Mouse (Mus musculus) cerebellum, adult 9-11 months (tissue): ENCODE measurements around the gene Polr3h.
"Not testable (repeated sequence)": the region's sequence is repeated elsewhere in the genome, so short reads cannot be mapped to it uniquely, and the experiment has no call there.

ENCODE experiments used
- DNase-seq: peaks from one replicate; pipeline ENCODE4 v3.0.0; 2022

Gene Polr3h

DNA sequence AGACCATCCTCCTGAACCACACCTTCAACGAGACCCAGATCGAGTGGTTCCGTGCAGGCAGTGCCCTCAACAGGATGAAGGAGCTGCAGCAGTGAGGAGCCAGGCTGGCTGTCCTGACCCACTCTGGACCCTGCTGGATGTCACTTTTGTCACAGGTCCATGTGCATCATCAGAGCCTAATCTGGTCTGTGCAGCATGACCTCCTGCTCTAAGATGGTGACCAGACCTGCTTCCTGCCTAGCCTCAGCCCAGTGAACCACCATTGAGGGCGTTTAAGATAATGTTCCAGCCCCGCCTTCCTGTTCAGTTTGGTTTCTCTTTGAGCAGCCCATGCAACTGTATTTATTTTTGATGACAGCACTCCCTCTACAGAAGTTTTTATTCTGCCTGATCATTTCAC is 11.4 kb downstream of the Polr3h start:
- DNase-seq = no peak

DNA sequence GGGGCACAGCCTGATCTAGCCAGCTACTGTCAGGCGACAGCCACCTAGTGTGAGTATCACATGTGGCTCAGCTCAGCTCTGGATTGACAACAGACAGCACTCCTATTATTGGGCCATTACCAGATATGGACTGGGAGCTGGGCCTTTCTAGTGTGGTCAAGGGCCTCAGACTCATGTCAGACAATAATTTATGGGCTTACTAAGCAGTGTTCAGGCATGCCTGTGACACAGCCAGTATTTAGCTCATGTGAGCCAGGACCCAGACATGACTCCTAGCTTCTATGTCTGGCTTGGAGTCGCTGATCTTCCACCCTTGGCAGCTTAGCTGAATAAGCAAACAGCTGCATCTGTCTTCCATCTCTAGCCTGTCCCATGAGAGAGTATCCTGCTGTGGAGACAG is 13.5 kb downstream of the Polr3h start:
- DNase-seq = no peak

DNA sequence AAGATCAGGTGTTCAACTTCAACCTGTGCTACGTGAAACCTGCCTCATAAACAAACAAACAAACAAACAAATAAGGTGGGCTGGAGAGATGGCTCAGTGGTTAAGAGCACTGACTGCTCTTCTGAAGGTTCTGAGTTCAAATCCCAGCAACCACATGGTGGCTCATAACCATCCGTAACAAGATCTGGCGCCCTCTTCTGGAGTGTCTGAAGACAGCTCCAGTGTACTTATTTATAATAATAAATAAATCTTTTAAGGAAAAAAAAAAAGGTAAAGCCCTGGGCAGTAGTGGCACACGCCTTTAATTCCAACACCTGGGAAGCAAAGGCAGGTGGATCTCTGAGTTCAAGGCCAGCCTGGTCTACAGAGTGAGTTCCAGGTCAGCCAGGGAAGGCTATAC is 17.3 kb downstream of the Polr3h start:
- not testable (repeated sequence) for DNase-seq

DNA sequence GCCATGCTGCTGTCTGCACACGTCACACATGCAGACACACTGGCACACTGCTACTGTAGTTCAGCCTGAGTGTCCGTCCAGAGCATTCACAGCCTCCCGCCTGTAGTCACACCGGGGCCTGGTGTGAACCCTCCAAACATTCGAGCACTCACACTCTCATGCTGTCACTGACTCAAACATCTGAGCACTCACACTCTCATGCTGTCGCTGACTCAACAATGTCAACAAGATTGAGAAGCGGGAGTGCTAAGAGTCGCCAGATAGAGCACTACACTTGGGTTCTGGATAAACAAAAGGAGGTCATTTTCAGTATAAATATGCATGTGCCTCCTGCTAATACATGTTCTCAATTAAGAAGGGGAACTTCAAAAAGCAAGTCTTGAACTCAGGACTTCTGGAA is 18.1 kb downstream of the Polr3h start:
- no peak for DNase-seq

DNA sequence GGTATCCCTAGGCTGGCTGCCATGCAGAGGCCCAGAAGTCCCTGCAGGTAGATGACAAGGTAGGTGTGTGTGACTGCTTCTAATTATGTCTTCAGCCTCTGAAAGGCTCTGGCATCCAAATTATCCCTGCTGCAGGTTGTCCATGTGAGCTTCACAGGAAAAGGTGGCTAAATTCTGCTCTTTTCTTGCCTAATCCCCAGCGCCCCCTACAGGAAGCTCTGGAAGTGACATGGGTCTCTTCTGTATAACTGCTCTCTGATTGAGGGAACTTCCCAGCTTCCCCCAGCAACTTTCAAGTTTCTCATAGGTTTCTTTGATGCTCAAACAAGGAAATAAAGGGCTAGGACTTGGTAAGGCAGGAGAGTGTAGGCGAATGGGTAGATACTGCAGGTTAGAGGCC is 21.1 kb downstream of the Polr3h start:
- peak; percentile 68 for DNase-seq

DNA sequence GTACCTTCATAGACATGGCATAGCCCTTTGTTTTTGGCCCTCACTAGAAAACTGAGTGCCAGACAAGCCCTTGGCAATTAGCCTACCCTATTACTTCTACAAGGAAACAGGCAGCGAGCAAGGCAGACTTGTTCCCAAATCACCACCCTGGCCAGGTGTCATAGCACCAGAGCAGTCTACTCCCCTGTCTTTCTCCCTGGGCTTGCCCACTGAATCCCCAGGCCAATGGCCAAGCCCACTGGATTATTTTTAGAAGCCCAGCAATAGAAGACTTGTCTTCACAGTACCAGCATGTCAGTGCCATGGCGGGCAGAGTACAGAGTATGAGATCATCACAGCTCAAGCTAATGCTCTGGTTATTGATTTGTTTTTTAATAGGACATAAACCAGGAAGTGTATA is 27.3 kb downstream of the Polr3h start:
- DNase-seq = peak; percentile 66

DNA sequence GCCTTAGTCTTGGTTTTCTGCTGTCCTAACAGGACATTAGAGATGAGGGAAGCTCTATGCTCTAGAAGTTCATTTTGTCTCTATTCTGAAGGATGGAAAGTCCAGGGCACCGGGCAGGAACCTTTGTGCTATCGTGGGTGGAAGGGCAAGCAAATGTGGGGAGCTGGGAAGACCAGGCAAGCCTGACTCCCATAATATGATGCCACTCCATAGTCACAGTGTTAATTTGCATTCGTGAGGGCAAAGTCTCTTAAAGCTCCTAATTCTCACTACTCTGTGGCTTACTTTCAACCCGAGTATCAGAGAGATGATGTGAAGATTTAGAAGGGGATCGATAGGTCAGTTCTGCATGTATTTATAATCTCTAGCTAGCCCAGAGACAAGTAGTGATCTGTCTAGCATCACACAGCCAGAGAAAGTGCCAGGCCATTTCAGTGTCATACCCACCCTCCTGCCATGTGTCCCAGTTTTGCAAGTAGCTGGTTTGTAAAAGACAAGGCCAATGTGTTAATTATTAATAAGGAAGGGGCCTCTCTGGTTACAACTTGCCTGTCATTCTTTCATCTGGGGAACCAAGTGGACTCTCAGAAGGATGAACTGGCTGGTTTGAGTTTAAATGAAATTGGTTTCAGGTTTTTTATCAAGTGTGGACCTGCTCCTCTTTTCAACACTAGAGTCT is 28.3 kb downstream of the Polr3h start:
- DNase-seq = no peak

DNA sequence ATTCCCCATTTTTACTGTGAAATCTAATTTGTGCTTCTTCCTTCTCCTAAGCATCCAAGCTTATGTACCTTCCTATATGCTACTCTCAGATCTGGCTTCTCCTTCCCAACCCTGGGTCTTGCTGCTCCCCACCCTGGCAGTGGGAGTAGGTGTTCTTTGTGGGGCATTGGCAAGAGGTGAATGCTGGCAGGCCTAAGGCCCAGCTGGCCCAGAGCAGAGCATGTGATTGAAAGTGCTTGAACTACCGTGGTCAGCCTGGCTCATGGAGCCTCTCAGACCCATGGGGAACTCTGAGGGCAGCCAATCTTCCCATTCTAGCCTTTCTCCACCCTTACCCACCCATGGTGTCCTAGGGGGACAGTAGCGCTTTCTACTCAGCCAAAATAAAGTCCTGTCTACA is 29.6 kb downstream of the Polr3h start:
- DNase-seq = no peak

DNA sequence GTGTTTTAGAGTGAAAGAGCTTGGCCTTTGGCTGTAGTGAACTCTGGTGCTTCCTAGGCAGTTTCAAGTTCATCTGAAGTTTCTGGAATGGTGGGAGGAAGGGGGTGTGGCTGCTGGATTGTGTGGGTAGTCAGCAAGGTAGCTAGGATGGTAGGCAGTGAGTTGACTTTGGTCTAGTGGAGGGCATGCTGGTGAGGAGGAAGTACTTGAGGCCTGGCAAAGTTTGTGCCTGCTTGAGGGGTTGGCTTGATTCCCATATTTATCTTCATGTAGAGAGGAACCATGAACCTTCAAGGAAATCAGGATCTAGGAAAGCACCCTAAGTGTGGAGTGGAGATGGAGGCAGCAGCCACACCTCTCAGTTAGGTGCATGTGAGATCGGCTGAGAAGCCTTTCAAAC is 32.0 kb downstream of the Polr3h start:
- no peak for DNase-seq

DNA sequence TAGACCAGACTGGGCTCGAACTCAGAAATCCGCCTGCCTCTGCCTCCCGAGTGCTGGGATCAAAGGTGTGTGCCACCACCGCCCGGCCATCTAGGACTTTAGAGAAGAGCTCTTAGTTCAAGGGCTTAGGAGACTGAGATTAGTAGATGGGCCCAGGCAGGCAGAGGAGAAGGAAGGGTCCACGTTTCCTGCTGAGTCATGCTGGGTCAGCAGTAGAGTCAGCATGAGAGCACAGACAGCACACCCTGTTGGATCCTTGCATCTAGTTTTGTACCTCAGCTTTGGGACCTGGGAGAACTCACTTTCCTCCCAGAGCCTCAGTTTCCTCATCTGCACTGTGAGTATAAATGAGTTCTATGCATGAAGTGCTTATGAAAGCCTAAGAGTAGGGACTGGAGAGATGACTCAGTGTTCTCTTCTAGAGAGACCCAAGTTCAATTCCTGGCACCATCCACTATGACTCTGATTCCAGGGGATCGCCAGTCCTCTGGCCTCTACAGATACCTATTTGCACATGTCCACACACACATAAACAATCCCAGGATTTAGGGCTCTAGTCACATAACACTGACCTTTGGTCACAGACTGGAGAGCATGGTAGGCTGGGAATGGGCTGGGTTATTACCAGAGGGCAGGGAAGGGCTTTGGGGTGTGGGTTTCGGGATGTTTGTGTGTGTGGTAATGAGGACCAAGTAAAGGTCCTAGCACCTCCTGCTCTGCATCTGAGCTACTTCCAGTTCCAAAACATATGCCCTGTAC is 34.0 kb downstream of the Polr3h start:
- DNase-seq = no peak

DNA sequence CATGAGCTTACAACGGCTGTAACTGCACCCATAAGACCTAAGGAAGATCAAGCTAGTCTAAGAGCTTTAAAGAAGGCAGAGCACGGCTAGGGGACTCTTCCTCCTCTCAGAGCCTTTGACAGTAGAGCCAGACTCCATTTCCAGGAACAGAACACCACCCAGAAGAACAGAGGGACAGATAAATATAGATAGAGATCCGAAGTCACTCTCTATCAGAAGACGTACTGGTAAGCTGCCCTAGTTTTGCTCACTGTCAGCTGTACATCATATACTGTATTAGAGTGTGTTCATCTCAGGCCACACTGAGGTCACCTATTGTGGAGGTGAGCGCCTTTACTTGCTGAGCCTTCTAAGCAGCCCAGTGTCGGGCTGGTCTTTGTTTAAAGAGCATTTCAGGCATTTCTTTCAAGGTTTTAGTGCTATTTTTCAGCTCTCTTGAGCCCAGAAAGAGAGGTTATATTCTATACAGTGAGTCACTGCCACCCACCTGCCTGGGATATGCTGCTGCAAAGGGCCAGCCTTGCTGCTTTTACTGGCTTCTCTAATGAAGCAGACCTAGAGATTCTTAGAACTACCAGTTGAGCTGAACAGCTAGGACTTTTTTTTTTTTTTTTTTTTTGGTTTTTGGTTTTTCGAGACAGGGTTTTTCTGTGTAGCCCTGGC is 34.8 kb downstream of the Polr3h start:
- DNase-seq = no peak

DNA sequence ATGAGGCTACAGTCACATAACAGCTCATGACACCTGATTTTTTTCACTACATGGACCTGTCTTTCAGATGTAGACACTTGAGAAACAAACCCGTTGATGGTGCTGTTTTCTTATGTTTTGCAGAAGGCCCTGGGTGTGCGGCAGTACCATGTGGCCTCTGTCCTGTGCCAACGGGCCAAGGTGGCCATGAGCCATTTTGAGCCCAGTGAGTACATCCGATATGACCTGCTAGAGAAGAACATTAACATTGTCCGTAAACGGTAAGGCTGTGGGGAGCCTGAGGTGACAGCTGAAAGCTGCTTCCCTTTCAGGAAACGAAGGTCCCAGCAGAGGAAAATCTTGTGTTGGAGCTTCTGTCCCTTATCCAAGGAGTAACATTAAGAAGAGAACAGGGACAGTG is 36.9 kb downstream of the Polr3h start:
- DNase-seq = peak; percentile 82

DNA sequence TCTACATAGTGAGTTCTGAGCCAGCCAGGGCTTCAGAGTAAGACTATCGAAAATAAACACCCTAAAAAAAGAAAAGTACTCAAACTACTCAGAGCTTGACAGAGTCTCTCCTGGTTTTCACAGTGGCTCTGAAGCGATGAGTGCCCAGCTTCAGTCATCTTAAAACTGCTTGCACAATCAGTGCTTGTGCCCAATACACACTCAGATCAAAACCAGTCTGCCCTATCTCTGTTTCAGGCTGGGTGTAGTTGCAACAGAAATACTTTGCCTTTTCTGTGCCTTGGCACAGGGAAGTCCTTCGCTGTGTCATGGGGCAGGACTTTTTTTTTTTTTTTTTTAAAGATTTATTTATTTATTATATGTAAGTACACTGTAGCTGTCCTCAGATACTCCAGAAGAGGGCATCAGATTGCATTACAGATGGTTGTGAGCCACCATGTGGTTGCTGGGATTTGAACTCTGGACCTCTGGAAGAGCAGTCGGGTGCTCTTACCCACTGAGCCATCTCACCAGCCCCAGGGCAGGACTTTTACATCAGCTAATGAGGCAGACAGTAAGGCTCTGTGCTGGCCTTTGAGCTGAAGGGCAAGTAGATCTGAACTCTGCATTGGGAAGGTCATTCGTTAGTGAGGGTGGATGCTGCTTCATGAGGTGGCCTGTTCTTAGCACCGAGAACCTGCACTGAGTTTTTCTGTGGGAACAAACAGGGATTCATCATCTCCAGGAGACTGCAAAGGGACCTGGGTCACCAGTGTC is 39.1 kb downstream of the Polr3h start:
- DNase-seq = no peak

DNA sequence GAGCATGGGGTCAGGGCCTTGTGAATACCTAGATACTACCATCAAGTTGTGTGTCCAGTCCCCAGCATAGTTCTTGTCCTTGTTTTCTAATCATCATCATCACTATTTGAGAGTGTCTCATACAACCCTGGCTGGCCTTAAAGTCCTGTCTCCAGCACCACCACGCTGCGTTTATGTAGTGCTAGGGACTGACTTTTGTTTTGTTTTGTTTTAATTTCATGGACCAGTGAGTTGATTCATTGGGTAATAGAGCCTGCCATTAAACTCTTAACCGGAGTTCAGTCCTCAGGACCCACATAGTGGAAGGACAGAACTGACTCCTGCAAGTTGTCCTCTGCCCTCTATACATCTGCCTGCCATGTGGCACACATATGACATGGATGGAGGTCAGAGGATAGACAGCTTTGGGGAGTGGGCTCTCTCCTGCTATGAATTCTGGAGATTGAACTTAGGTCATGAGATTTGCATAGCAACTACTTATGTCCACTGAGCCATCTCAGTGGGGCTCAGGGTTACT is 40.6 kb downstream of the Polr3h start:
- no peak for DNase-seq

DNA sequence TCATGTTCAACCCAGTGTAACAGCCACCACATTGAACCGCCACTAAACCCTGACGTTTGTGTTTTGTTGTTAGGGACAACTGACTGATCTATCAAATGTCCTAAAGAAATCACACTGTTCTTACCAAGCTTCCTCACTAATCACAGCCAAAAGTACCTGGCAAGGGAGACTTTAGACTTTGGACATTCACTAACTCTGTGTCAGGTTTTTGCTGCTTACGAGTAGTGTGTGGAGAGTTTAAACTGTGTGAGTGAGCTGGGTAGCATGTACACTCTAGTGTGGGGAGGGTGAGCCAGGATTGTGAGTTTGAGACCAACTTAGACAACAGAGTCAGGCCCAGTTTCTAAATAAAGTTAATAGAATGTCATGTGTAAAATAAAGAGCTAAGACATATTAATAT is 43.7 kb downstream of the Polr3h start:
- no peak for DNase-seq

DNA sequence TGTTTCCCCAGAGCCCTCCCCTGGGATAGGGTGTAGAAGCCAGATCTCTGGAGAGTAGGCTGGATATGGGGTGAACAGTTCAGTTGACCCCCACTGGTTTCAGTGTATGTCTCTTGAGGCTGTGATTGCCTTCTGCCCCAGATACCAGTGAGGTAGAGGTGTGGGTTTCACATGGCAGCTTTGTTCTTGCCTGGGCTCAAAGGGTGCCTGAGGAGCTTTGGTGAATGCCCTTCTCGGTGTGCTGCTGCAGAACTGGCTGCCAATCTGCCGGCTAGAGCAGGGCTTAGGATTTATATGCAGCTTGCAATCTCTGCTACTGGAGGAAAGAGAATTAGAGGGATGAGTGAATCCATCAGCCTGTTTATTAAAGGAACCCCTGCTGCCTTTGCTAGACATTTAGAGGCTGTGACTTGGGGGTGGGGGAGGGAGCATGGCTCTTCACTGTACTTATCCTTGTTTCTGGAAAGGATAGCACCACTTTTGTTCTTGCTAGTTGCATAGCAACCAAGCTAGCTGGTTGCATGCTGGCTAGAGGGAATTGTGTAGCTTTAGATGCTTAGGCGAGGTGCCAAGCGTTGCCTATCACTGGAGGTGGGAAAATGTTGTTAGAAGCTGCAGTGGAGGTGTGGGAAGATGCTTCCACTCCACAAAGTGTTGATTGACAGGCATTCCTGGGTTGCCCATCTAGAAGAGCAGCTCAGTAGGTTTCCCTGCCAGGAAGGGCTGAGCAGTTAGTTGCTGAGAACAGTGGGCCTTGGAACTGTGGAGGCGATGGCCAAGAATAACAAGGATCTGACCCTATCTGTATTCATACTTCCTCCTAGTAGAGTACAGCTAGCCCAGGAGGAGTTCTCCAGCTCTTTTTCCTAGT is 46.3 kb downstream of the Polr3h start:
- peak; percentile 39 for DNase-seq

DNA sequence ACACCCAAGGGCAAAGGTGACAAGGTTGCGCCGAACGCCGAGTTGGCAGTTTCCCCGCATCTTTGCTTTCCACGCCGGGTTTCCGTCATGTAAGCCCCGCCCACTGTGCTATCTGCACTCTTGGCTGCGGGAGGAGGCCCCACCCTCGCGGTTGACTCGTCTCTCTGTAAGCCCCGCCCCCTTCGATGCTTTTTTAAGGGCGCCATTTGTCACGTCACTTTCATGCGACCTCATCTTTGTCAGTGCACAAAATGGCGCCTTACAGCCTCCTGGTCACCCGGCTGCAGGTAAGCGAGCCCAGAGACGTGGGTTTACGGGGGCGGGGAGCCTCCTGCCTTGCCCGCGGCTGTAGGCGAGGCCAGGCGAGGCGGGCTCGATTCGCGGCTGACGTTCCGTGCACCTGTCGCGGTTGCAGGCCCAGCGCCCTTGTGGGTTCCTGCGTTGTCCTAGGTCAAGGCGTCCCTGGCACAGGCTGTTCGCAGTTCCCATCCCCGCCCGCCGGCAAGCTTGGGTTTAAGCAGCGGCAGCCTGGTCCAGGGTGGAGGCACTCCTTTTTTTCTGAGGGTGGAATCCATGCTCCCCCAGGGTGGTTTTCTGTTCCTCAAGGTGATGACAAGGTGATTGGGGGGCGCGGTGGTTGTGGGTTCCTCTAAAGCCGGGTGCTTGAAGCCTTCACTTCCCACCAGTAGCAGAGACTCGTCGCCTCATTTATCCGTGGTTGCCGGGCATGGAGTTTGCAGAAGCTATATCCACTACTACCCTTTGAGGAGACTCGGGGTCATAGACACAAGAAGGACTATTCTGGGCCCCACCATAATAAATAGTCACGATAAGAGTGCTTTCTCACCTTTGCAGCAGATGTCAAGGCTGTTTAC is 53.5 kb downstream of the Polr3h start, which contains the start of gene Aco2:
TSS of gene Aco2 (plus strand) at position 48 of the 875 bp plus-strand sequence.
- DNase-seq = peak; percentile 99

DNA sequence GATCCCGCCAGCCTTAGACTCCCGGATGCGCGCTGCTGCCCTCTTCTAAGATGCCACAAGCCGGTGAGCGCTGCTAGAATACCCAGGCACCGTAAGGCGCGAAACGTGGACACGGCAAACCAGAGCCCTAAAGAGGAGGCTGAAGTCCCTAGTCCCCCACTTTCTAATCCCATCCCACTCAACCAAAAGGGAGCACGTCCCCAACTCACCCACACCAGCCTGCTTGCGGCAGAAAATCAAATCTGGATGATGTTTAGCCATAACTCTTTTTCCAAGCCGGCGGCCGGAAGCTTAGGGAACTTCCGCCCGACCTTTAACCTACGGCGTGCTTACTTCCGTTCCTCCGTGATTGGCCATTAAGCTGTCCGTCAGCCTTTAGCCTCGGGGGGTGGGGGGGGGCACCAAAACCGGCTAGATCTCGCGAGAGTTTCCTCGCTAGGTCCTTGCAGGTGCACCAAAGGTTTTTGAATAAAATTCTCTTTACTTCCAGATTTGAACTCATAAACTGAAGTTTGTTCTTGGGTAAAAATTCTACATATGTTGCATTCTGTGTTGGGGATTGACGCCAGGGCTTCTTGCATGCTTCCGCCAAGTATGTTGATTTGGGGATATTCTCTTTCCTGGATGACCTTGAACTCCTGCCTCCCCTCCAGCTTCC is 54.3 kb downstream of the Polr3h start, which contains the start of gene Phf5a:
TSS of gene Phf5a (minus strand) at position 308 of the 658 bp plus-strand sequence.
- DNase-seq = peak; percentile 87

DNA sequence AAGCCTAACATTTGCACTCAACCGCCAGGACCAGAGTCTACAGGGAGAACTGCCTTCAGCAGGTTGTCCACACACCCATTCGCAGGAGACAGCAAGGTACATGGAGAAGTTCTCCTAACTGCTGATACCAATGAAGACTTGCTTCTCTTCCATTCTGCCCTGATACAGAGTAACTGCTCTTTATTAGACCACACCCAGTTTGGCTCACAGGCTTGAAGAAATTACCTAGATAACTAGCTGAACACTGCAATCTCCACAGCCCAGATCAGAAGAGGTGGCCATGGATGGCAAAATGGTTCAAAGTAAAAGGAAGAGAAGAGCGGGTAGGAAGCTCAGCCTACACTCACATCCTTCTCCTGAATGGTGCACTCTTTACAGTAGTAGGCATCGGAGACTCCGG is 56.1 kb downstream of the Polr3h start:
- no peak for DNase-seq

DNA sequence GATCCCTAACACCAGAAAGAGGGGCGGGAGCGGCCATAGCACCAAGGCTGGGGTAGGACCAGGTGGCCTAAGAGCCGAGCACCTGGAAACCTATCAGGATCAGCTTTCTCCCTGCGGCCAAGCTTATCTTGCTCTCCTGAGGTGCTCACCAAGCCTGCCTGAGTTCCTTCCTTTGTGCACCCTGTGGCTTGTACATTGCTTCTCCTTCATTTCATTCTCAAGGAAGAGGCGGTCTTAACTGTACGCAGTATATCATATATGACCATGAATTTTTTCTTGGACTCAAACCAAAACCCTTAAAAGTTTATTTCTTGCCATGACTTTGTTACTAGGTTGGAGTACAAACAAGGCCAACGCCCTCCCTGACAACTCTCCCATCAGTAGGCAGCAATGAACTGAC is 61.8 kb downstream of the Polr3h start:
- no peak for DNase-seq
